Mouse (Mus musculus): ENCODE measurements around the gene Phkg2. TPM values are rescaled to one million over a fixed set of nuclear protein-coding genes. Genes with fewer than 3 reads are reported as not detected.

Phkg2 gene
- polyA plus RNA-seq, 1 experiment from 2014 or later: 40.5 TPM

GRCm38 (mm10) chr7:127626471-127626870, 53.3 kb downstream of the Phkg2 start:
- Histone ChIP-seq H3K36me3 (no peaks in the 10 kb centered on the region), H3K4me1 (no peaks in the 10 kb centered on the region), H3K4me2 (no peak overlapping the region), H3K9ac (no peak overlapping the region), H3K4me3 (no peak overlapping the region), H3K27me3 (no peaks in the 10 kb centered on the region), H3K27ac (no peak overlapping the region), H3K9me3 (no peaks in the 10 kb centered on the region)
- ATAC-seq (ENCODE audit: borderline replicate concordance, extremely low read depth, low FRiP score, low TSS enrichment): no peak
- 89% methylated on average over 4 of the region's 4 CpGs for WGBS

- H3K9ac ChIP-seq: no peak overlapping the region
- no peaks in the 10 kb centered on the region for H3K27me3 ChIP-seq
- no peak overlapping the region for H3K4me3 ChIP-seq
- H3K9me3 ChIP-seq: no peaks in the 10 kb centered on the region
- H3K36me3 ChIP-seq: no peaks in the 10 kb centered on the region
- H3K4me2 ChIP-seq: no peak overlapping the region
- no peak overlapping the region for H3K27ac ChIP-seq
- WGBS: 75% methylated on average over 5 of the region's 5 CpGs
- no peaks in the 10 kb centered on the region for H3K4me1 ChIP-seq
- ATAC-seq (ENCODE audit: borderline replicate concordance, extremely low read depth, low FRiP score, low TSS enrichment): no peak
Measured at GRCm38 (mm10) chr7:127628646-127629045, 55.5 kb downstream of the Phkg2 start.

GRCm38 (mm10) chr7:127631416-127631815, 58.3 kb downstream of the Phkg2 start:
- H3K27me3 ChIP-seq: no peaks in the 10 kb centered on the region
- H3K4me1 ChIP-seq: no peaks in the 10 kb centered on the region
- H3K9me3 ChIP-seq: no peaks in the 10 kb centered on the region
- no peak overlapping the region for H3K4me3 ChIP-seq
- H3K27ac ChIP-seq: no peak overlapping the region
- no peak overlapping the region for H3K9ac ChIP-seq
- H3K36me3 ChIP-seq: no peaks in the 10 kb centered on the region
- no peak for ATAC-seq (ENCODE audit: borderline replicate concordance, extremely low read depth, low FRiP score, low TSS enrichment)
- no peak overlapping the region for H3K4me2 ChIP-seq
- WGBS: 82% methylated on average over 4 of the region's 4 CpGs

Other genes starting within 250 kb of the Phkg2 start
- 16.8 and 18.1 TPM in 2 replicates for gene Zfp768, start 227.8 kb upstream of the Phkg2 start, polyA plus RNA-seq (2015; fragmentation: Nextera tagmentation; extraction: Ambion mirVana)
- gene Zfp747, start 197.3 kb upstream of the Phkg2 start, polyA plus RNA-seq (2015; fragmentation: Nextera tagmentation; extraction: Ambion mirVana): 9.5 TPM in 2 replicates
- gene 9130019O22Rik, start 186.2 kb upstream of the Phkg2 start, polyA plus RNA-seq (2015; fragmentation: Nextera tagmentation; extraction: Ambion mirVana): 7.3 and 7.9 TPM in 2 replicates
- 6.7 and 7.0 TPM in 2 replicates for gene E430018J23Rik, start 179.7 kb upstream of the Phkg2 start, polyA plus RNA-seq (2015; fragmentation: Nextera tagmentation; extraction: Ambion mirVana)
- 9.0 and 10.0 TPM in 2 replicates for gene Zfp764, start 166.5 kb upstream of the Phkg2 start, polyA plus RNA-seq (2015; fragmentation: Nextera tagmentation; extraction: Ambion mirVana)
- gene Zfp688, start 151.3 kb upstream of the Phkg2 start, polyA plus RNA-seq (2015; fragmentation: Nextera tagmentation; extraction: Ambion mirVana): 23.0 and 24.0 TPM in 2 replicates
- 6.4 and 6.5 TPM in 2 replicates for gene Zfp689, start 124.2 kb upstream of the Phkg2 start, polyA plus RNA-seq (2015; fragmentation: Nextera tagmentation; extraction: Ambion mirVana)
- gene Prr14, start 113.7 kb upstream of the Phkg2 start, polyA plus RNA-seq (2015; fragmentation: Nextera tagmentation; extraction: Ambion mirVana): 37.1 and 40.4 TPM in 2 replicates
- gene Fbrs, start 94.1 kb upstream of the Phkg2 start, polyA plus RNA-seq (2015; fragmentation: Nextera tagmentation; extraction: Ambion mirVana): 12.2 and 13.3 TPM in 2 replicates
- gene Srcap, start 61.4 kb upstream of the Phkg2 start, polyA plus RNA-seq (2015; fragmentation: Nextera tagmentation; extraction: Ambion mirVana): 51.2 and 63.7 TPM in 2 replicates
- gene Gm42715, start 53.8 kb upstream of the Phkg2 start, polyA plus RNA-seq (2015; fragmentation: Nextera tagmentation; extraction: Ambion mirVana): 13.8 and 15.4 TPM in 2 replicates
- 4.7 and 7.7 TPM in 2 replicates for gene Tmem265, start 11.9 kb upstream of the Phkg2 start, polyA plus RNA-seq (2015; fragmentation: Nextera tagmentation; extraction: Ambion mirVana)
- 12.8 and 15.7 TPM in 2 replicates for gene Ccdc189, start 15.3 kb downstream of the Phkg2 start, polyA plus RNA-seq (2015; fragmentation: Nextera tagmentation; extraction: Ambion mirVana)
- 46.9 and 49.0 TPM in 2 replicates for gene Rnf40, start 15.4 kb downstream of the Phkg2 start, polyA plus RNA-seq (2015; fragmentation: Nextera tagmentation; extraction: Ambion mirVana)
- gene Zfp629, start 42.5 kb downstream of the Phkg2 start, polyA plus RNA-seq (2015; fragmentation: Nextera tagmentation; extraction: Ambion mirVana): 12.1 and 12.2 TPM in 2 replicates
- 62.3 and 70.1 TPM in 2 replicates for gene Bcl7c, start 135.6 kb downstream of the Phkg2 start, polyA plus RNA-seq (2015; fragmentation: Nextera tagmentation; extraction: Ambion mirVana)
- gene Ctf1, start 139.4 kb downstream of the Phkg2 start, polyA plus RNA-seq (2015; fragmentation: Nextera tagmentation; extraction: Ambion mirVana): 12.1 and 12.8 TPM in 2 replicates
- 0.16 and 0.29 TPM in 2 replicates for gene Ctf2, start 158.8 kb downstream of the Phkg2 start, polyA plus RNA-seq (2015; fragmentation: Nextera tagmentation; extraction: Ambion mirVana)
- 4.3 and 5.1 TPM in 2 replicates for gene Fbxl19, start 171.2 kb downstream of the Phkg2 start, polyA plus RNA-seq (2015; fragmentation: Nextera tagmentation; extraction: Ambion mirVana)
- gene Orai3, start 196.5 kb downstream of the Phkg2 start, polyA plus RNA-seq (2015; fragmentation: Nextera tagmentation; extraction: Ambion mirVana): 27.2 and 30.7 TPM in 2 replicates
- gene Setd1a, start 203.3 kb downstream of the Phkg2 start, polyA plus RNA-seq (2015; fragmentation: Nextera tagmentation; extraction: Ambion mirVana): 23.3 and 24.7 TPM in 2 replicates
- not detected in 2 replicates for gene Gm49388, start 212.3 kb downstream of the Phkg2 start, polyA plus RNA-seq (2015; fragmentation: Nextera tagmentation; extraction: Ambion mirVana)
- 21.1 and 24.3 TPM in 2 replicates for gene Hsd3b7, start 227.3 kb downstream of the Phkg2 start, polyA plus RNA-seq (2015; fragmentation: Nextera tagmentation; extraction: Ambion mirVana)